Mouse (Mus musculus) inflammation-experienced regulatory T-cells, adult 6 months (primary cell): ENCODE measurements around the gene Vamp4. TPM values are rescaled to one million over a fixed set of nuclear protein-coding genes. Genes with fewer than 3 reads are reported as not detected.

Experiments
- polyA plus RNA-seq, 3 experiments: library from polyadenylated mRNA; unstranded; fragments of 100-300 nt; shearing (Covaris generic); gene quantifications; one replicate each; pipeline ENCODE4 v1.2.1; 2017

Vamp4 gene
- polyA plus RNA-seq, 3 experiments from 2014 or later = 93.6 to 112 (median 104) TPM

Other genes starting within 250 kb of the Vamp4 start
- gene Dnm3, start 92.5 kb upstream of the Vamp4 start, polyA plus RNA-seq = 1 to 10 TPM in 2 of 3 experiments, under 1 TPM in 1; 0.92 to 1.1 (median 1.1) TPM
- 1 to 10 TPM; 5.6 to 9.6 (median 8.8) TPM for gene Mettl13, start 22.0 kb upstream of the Vamp4 start, polyA plus RNA-seq
- gene Myoc, start 68.6 kb downstream of the Vamp4 start, polyA plus RNA-seq = not detected
- gene Myocos, start 87.7 kb downstream of the Vamp4 start, polyA plus RNA-seq = not detected
- 100 to 1,000 TPM; 214 to 351 (median 255) TPM for gene Prrc2c, start 170.0 kb downstream of the Vamp4 start, polyA plus RNA-seq
- not detected for gene Fmo4, start 243.5 kb downstream of the Vamp4 start, polyA plus RNA-seq